Mouse (Mus musculus): ENCODE measurements around the gene Abcf2. TPM values are rescaled to one million over a fixed set of nuclear protein-coding genes. Genes with fewer than 3 reads are reported as not detected.
A peak's percentile ranks its signal among the peaks of the same experiment; 100 is the strongest.
"Not testable (repeated sequence)": the region's sequence is repeated elsewhere in the genome, so short reads cannot be mapped to it uniquely, and the experiment has no call there.

Abcf2 gene
- polyA plus RNA-seq, 1 experiment from 2014 or later = 41.4 TPM

DNA sequence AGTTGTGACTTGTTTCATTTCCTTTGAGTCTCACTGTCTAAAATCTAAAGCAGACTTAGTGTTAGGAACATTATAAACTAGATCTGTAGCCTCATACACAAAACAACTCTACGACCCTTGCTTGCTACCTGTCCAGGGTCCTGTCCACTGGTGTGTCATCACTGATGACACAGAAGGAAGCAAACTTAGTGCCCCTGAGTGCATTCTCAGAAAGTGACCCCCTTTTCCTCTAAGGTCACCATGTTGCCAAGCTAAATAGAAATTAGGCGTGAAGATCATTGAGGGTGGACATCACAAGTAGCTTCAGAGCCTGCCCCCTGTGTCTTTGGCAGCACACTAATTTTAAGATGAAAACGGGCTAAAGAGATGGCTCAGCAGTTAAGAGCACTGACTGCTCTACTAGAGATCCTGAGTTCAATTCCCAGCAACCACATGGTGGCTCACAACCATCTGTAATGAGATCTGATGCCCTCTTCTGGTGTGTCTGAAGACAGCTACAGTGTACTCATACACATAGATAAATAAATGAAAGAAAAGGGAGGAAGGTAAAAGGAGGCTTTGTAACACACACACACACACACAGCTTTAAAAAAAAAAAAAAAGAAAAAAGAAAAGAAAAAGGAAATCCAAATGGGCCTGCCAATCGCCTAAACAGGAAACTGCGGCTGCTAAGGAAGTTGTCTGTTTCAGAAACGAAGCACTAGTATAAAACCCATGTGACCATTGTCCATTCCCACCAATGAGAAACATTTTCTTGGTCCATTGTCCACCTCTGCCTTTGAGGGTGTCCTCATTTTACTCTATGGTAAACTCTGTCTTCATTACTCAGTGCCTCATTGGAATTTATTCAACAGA lies 1.1 kb upstream of the Abcf2 start:
- H3K27ac ChIP-seq = peak overlapping the region; percentile 75
- peaks cover 14% of the 10 kb centered on the region; the same call in 1 of the 2 replicates for H3K79me2 ChIP-seq (ENCODE audit: inconsistent target)
- H3K4me3 ChIP-seq (ENCODE audit: inconsistent target) = peak overlapping the region; percentile 59
- H3K36me3 ChIP-seq (ENCODE audit: inconsistent target) = peaks cover 11% of the 10 kb centered on the region; the same call in 1 of the 2 replicates
- WGBS (ENCODE audit: missing documents) = 10% methylated on average over 6 of the region's 6 CpGs

DNA sequence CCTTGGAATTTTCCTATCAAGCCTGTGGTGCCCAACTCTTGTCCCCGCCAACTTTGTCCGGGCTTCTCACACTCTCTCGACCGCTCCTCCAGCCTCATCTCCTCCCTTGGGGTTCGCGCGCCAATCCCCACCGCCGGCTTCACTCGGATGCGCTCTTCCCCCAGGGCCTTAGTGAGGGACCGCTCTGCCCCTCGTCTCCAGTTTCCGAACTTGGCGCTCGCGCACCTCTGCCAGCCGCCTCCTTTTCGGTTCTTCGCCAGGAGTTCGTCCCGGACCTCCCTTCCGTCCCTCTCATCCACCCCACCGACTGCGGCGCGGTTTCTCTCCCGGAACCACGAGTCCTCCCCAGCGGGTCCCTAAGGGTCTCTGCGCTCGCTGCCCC lies 475 bp downstream of the Abcf2 start:
- 1% methylated on average over 32 of the region's 32 CpGs for WGBS (ENCODE audit: missing documents)
- H3K79me2 ChIP-seq (ENCODE audit: inconsistent target) = peaks cover 14% of the 10 kb centered on the region; the same call in 1 of the 2 replicates
- peaks cover 27% of the 10 kb centered on the region for H3K36me3 ChIP-seq (ENCODE audit: inconsistent target)
- peak overlapping the region; percentile 52 for H3K27ac ChIP-seq
- H3K4me3 ChIP-seq (ENCODE audit: inconsistent target) = peak overlapping the region; percentile 67

DNA sequence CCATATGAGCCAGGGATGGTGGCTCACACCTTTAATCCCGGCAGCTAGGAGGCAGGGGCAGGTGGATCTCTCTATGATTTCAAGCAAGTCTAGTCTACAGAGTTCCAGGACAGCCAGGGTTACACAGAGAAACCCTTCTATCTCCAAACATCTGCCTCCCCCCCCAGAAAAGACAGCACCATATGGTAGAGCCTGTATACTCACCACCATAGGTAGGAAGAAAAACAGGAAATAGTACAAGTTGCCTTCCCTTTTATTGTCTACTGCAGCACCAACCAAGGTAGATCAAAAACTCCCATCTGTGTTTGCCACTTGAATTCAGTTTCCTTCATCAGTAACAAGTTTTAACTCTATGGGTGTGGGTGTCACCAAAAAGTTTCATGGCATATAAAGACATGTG lies 1.3 kb downstream of the Abcf2 start:
- H3K4me3 ChIP-seq (ENCODE audit: inconsistent target) = no peak overlapping the region
- WGBS (ENCODE audit: missing documents) = 100% methylated on average over 1 of the region's 1 CpGs

DNA sequence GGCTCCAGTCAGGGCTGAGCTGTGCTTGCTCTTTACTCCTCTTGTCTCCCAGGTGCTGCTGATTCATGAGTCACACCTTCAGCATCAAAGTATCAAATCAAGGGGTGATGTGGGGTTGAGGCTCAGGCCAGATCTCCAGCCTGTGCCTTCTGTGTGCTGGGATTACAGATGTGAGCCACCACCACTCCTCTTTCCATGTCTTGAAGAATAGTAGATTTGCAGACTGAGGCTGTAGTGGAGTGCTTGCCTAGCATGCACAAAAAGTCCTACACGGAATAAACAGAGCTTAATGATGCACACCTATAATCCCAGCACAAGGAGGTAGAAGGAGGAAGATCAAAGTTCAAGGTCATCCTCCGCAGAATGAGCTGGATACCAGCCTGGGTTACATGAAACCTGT lies 20.6 kb downstream of the Abcf2 start, which contains the start of gene 4931409K22Rik:
Gene 4931409K22Rik, minus strand, starts transcription at position 101 of the 400 bp plus-strand sequence.
- H3K27ac ChIP-seq = no peak within 1 kb of the TSS
- no peak within 1 kb of the TSS for H3K4me3 ChIP-seq (ENCODE audit: inconsistent target)
- WGBS (ENCODE audit: missing documents) = 82% methylated on average over 2 of the region's 2 CpGs
- H3K36me3 ChIP-seq (ENCODE audit: inconsistent target) = no peaks in the 10 kb centered on the region
- no peaks in the 10 kb centered on the region for H3K79me2 ChIP-seq (ENCODE audit: inconsistent target)

More for the DNA sequence above, 1.3 kb downstream of the Abcf2 start:
- Histone ChIP-seq H3K27ac (no peak overlapping the region), H3K79me2 (ENCODE audit: inconsistent target) (peaks cover 14% of the 10 kb centered on the region; the same call in 1 of the 2 replicates), H3K36me3 (ENCODE audit: inconsistent target) (peaks cover 35% of the 10 kb centered on the region)

DNA sequence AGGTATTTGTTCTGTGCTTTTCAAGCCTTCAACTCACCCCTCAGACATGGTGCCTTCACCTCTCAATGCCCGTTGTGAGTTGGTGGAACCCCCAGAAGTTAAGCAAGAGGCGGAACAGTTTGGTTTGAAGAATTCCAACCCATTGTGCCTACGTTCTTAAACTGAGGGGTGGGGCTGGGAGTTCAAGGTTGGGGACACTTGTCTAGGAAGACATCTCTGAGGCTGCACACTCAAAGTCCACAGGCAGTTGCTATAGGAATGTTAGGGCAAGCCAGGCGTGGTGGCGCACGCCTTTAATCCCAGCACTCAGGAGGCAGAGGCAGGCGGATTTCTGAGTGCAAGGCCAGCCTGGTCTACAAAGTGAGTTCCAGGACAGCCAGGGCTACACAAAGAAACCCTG lies 21.9 kb downstream of the Abcf2 start:
- 95% methylated on average over 7 of the region's 7 CpGs for WGBS (ENCODE audit: missing documents)

DNA sequence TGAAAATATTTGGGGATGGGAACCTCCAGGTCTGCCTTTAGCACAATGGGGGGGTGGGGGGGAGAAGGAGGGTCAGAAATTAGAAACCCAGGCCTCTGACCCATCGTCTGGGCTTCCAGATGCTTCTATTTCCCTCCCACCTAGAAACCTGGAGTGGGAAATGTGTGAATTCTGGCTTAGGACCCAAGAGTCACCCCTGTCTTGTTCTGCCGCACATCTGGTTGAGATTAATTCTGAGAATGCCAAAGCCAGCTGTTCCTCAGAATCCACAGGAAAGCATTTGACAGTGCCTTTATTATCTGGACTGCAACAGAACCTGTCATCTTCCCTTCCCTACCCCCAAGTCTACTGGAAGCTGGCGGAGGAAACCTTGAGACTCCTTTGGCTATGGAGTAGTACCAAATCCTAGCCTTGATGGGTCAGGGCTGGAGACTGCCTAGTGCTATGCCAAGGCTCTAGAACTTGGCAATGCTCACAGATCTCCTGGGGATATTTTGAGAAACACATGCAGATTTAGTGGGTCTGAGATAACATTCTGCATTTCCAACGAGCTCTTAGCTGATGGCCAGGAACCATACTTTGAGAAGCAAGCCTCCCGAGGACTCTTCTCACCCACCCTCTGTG lies 23.5 kb downstream of the Abcf2 start:
- 77% methylated on average over 5 of the region's 5 CpGs for WGBS (ENCODE audit: missing documents)

More for the DNA sequence above, 21.9 kb downstream of the Abcf2 start:
- not testable (repeated sequence) for H3K79me2 ChIP-seq (ENCODE audit: inconsistent target); H3K27ac ChIP-seq; H3K36me3 ChIP-seq (ENCODE audit: inconsistent target); H3K4me3 ChIP-seq (ENCODE audit: inconsistent target)

DNA sequence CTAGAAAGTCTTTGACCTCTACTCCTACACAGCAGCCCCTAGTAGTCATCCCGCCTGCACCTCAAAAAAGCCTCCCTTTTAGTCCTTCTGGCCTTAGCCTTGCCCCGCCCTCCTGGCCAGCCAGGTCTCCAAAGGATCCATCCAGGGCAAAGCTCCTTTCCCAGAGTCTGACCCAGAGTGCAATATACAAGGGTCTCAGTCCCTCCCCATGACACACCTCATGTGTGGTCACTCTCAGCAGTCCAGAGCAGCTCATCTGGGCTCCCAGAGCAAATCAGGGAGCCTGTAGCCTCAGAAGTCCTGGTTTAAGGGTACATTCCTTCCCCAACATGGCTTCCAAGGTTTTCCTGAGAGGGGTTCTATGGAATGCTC lies 26.0 kb downstream of the Abcf2 start:
- H3K4me3 ChIP-seq (ENCODE audit: inconsistent target) = no peak overlapping the region

More for the DNA sequence above, 23.5 kb downstream of the Abcf2 start:
- H3K79me2 ChIP-seq (ENCODE audit: inconsistent target) = no peaks in the 10 kb centered on the region
- H3K27ac ChIP-seq = no peak overlapping the region
- H3K36me3 ChIP-seq (ENCODE audit: inconsistent target) = no peaks in the 10 kb centered on the region
- no peak overlapping the region for H3K4me3 ChIP-seq (ENCODE audit: inconsistent target)

DNA sequence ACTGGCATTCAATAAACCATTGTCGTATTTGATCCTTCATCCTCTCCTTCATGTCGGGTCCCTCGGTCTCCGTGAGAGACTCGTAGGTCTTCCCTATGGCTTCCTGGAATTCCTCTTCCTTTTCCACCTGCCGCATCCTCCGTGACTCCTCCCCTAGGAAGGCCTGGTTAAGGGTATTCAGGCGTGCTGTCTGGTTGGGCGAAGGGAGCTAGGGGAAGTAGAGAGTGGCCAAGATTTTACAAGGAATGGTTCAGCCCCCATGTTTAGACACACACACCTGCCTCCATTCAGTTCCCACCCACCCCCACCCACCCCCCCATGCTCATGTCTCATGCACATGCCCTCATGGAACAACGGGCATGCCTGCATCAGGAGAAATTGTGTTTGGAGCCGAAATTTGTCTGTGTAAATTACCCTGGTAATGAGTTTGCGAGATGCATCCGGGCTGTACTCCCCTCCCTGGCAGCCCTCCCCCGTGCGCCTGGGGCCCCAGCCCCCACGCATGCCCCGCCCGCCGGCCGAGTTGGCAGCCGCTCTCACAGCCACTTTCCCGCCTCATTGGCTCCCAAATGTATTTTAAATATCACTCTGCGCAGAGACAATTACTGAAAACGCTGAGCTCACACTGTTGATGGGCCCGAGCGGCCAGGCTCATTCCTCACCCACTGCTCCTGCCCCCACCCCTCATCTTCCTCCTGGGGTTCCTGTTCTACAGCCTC lies 26.5 kb downstream of the Abcf2 start:
- no peak overlapping the region for H3K27ac ChIP-seq
- H3K79me2 ChIP-seq (ENCODE audit: inconsistent target) = no peaks in the 10 kb centered on the region
- H3K4me3 ChIP-seq (ENCODE audit: inconsistent target) = no peak overlapping the region
- 36% methylated on average over 22 of the region's 26 CpGs for WGBS (ENCODE audit: missing documents)
- no peaks in the 10 kb centered on the region for H3K36me3 ChIP-seq (ENCODE audit: inconsistent target)

More for the DNA sequence above, 26.0 kb downstream of the Abcf2 start:
- 45% methylated on average over 2 of the region's 2 CpGs for WGBS (ENCODE audit: missing documents)
- Histone ChIP-seq H3K36me3 (ENCODE audit: inconsistent target) (no peaks in the 10 kb centered on the region), H3K27ac (no peak overlapping the region), H3K79me2 (ENCODE audit: inconsistent target) (no peaks in the 10 kb centered on the region)

DNA sequence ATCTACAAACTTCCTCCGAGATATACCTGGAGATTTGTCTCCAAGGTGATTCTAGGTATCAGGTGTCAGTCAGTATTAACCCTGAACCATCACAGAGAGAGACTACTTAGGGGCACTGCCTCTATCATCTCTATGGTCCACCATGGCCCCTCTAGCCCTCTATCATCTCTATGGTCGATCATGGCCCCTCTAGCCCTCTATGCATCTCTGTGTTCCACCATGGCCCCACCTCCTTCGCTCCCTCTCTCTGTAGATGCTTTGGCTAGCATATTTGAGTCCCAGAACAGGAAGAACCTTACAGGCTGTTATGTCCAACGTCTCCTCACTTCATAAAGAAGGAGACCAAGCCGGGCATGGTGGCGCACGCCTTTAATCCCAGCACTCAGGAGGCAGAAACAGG lies 34.6 kb downstream of the Abcf2 start:
- no peak overlapping the region for H3K27ac ChIP-seq
- no peaks in the 10 kb centered on the region for H3K36me3 ChIP-seq (ENCODE audit: inconsistent target)
- no peaks in the 10 kb centered on the region for H3K79me2 ChIP-seq (ENCODE audit: inconsistent target)
- WGBS (ENCODE audit: missing documents) = 88% methylated on average over 7 of the region's 7 CpGs
- H3K4me3 ChIP-seq (ENCODE audit: inconsistent target) = no peak overlapping the region

DNA sequence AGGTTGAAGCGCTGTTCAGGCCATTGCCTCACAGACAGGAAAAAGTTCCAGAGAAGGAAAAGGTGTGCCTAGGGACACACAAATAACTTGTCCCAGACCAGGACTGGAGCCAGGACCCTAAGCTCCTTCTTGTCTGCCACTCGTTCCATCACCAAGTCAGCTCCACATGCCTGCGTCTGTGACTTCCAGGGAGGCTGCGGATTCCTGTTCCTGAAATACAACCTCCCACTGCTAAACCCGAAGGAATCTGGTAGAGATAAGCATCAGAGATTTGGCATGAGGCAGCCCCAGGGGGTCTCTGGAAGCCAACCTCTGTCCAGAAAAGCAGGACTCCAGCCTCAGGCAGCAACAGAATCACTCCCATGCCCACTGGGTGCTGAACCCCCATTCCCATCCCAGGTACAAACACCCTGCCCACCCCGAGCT lies 36.1 kb downstream of the Abcf2 start:
- Histone ChIP-seq H3K79me2 (ENCODE audit: inconsistent target) (no peaks in the 10 kb centered on the region), H3K36me3 (ENCODE audit: inconsistent target) (no peaks in the 10 kb centered on the region), H3K4me3 (ENCODE audit: inconsistent target) (no peak overlapping the region), H3K27ac (no peak overlapping the region)
- 32% methylated on average over 6 of the region's 6 CpGs for WGBS (ENCODE audit: missing documents)

DNA sequence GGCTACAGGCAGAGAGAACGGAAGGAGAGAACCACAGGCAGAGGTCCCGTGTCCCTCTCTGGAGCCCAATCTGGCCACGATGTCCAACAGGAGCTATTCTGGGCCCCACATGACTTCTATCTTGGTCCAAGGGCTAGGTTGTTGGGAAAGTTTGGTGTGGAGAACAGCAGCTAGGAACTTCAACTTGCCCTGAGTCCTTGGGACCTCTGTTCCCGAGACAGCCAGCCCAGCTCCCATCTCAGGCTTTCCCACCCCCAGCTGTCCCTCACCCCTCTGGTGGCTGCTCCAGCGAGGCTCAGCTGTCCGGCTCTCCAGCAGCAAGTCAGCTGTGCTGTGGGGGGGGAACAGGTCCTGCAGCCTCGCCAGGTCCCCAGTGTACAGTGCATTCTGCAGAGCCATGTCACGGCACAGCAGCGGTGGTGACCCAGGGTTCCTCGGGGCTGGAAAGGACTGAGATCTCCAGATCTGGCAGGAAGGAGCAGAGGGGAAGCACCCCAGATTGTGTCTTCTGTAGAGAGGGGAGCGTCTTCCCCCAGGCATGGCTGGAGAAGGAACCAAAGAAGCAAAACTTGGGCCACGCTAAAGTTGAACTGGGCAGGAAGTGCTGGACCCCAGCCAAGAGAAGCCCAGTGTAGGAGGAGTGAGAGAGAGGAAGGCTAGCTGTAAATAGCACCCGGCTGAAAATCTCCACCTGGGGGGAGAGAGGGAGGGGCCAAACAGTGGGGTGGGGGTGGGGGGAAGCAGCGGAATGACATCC lies 36.7 kb downstream of the Abcf2 start, which contains the start of gene Asb10:
Gene Asb10, minus strand, starts transcription at position 592 of the 757 bp plus-strand sequence.
- 13% methylated on average over 14 of the region's 14 CpGs for WGBS (ENCODE audit: missing documents)
- H3K4me3 ChIP-seq (ENCODE audit: inconsistent target) = no peak within 1 kb of the TSS
- no peaks in the 10 kb centered on the region for H3K36me3 ChIP-seq (ENCODE audit: inconsistent target)
- peak within 1 kb of the TSS; percentile 17; the same call in 1 of the 2 replicates for H3K27ac ChIP-seq
- H3K79me2 ChIP-seq (ENCODE audit: inconsistent target) = no peaks in the 10 kb centered on the region

DNA sequence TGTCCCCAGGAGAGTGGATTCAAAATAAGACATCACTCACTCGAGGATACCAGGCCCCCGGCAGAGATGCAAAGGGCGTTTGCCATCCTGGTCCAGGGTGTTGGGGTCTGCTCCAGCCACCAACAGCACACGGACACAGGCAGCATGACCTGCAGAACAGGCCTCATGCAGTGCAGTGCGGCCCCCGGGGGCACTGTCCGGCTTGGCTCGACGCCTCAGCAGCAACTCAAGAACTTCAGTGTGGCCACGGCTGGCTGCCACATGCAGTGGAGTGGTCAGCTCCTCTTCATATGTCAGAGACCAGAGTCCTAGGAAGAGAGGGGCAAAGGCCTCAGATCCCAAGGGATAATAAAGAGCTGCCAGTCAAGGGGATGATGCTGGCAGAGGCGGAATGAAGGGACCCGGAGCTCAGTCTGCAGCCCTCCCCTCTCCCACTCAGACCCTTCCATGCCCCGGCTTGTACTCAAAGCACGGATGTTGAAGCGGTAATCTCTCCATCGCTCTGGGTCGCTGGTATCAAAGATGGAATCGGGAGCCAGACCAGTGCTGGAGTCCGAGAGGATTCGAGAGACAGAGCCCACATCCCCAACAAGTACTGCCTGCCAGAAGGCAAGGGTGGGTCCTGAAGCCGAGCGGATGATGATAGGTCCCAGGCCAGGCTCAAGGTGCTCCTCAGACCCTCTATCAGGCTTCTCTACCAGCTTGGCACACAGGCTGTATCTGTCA lies 37.5 kb downstream of the Abcf2 start:
- Histone ChIP-seq H3K27ac (no peak overlapping the region), H3K36me3 (ENCODE audit: inconsistent target) (no peaks in the 10 kb centered on the region), H3K4me3 (ENCODE audit: inconsistent target) (no peak overlapping the region), H3K79me2 (ENCODE audit: inconsistent target) (no peaks in the 10 kb centered on the region)
- WGBS (ENCODE audit: missing documents) = 95% methylated on average over 21 of the region's 22 CpGs

DNA sequence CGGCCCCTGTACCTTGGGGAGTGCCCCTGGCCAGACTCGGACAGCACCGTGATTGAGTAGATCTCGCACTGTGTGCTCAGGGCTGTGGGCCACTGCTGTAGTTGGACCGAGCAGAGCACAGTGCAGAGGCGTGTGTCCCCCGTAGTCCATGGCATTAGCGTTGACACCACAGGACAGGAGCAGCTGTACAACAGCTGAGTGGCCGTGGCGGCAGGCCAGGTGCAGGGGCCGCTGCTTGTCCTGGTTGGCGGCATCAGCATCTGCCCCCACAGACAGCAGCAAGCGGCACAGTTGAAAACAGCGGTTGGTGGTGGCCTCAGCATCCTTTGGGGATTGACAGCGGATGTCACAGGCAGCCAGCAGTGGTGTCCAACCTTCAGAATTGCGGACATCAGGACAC lies 39.6 kb downstream of the Abcf2 start:
- no peaks in the 10 kb centered on the region for H3K79me2 ChIP-seq (ENCODE audit: inconsistent target)
- 90% methylated on average over 14 of the region's 16 CpGs for WGBS (ENCODE audit: missing documents)
- H3K4me3 ChIP-seq (ENCODE audit: inconsistent target) = no peak overlapping the region

More for the DNA sequence above, 39.6 kb downstream of the Abcf2 start:
- no peaks in the 10 kb centered on the region for H3K36me3 ChIP-seq (ENCODE audit: inconsistent target)
- no peak overlapping the region for H3K27ac ChIP-seq

Data from macrophage (primary cell).